Mouse (Mus musculus): ENCODE measurements at regions not wholly inside any gene's neighbourhood (a gene's known extent, or its start where the extent isn't known, plus 50 kb on each side); places are given as distances from the start of the nearest gene placed in this dataset.

- H3K4me1 ChIP-seq (ENCODE audit: control insufficient read depth, insufficient read depth, low read length) = peaks cover 8% of the 10 kb centered on the region; the same call in 1 of the 2 replicates
- H3K4me3 ChIP-seq (replicated peaks; ENCODE audit: extremely low read depth, low read depth, low read length) = no peak overlapping the region
- WGBS = 97% methylated on average over 7 of the region's 7 CpGs
- TF ChIP-seq POLR2A (IDR thresholded peaks at IDR 0.05; ENCODE audit: borderline replicate concordance, extremely low read depth, low read depth, low read length) = no peak
- no peak for TF ChIP-seq CTCF (IDR thresholded peaks at IDR 0.05; ENCODE audit: insufficient read depth, low read length)
- no peak for DNase-seq
These were observed 159.2 kb downstream of the Gm10260 start for GRCm38 (mm10) chr13:97601135-97601730.

GRCm38 (mm10) chr13:97600136-97600535 lies 160.3 kb downstream of the Gm10260 start:
- DNase-seq = no peak
- Histone ChIP-seq H3K4me3 (replicated peaks; ENCODE audit: extremely low read depth, low read depth, low read length) (no peak overlapping the region), H3K4me1 (ENCODE audit: control insufficient read depth, insufficient read depth, low read length) (peaks cover 8% of the 10 kb centered on the region; the same call in 1 of the 2 replicates)
- 86% methylated on average over 7 of the region's 7 CpGs for WGBS
- no peak for TF ChIP-seq POLR2A (IDR thresholded peaks at IDR 0.05; ENCODE audit: borderline replicate concordance, extremely low read depth, low read depth, low read length)
- no peak for TF ChIP-seq CTCF (IDR thresholded peaks at IDR 0.05; ENCODE audit: insufficient read depth, low read length)

- no peak for DNase-seq
- H3K4me3 ChIP-seq (replicated peaks; ENCODE audit: extremely low read depth, low read depth, low read length) = no peak overlapping the region
- TF ChIP-seq POLR2A (IDR thresholded peaks at IDR 0.05; ENCODE audit: borderline replicate concordance, extremely low read depth, low read depth, low read length) (no peak), CTCF (IDR thresholded peaks at IDR 0.05; ENCODE audit: insufficient read depth, low read length) (no peak)
- WGBS = 67% methylated on average over 15 of the region's 15 CpGs
- H3K4me1 ChIP-seq (ENCODE audit: control insufficient read depth, insufficient read depth, low read length) = peaks cover 8% of the 10 kb centered on the region; the same call in 1 of the 2 replicates
These were observed 161.7 kb downstream of the Gm10260 start for GRCm38 (mm10) chr13:97598507-97599431.

- H3K4me3 ChIP-seq (replicated peaks; ENCODE audit: extremely low read depth, low read depth, low read length) = no peak overlapping the region
- 63% methylated on average over 4 of the region's 4 CpGs for WGBS
- DNase-seq = no peak
- TF ChIP-seq CTCF (IDR thresholded peaks at IDR 0.05; ENCODE audit: insufficient read depth, low read length) (no peak), POLR2A (IDR thresholded peaks at IDR 0.05; ENCODE audit: borderline replicate concordance, extremely low read depth, low read depth, low read length) (no peak)
- peaks cover 8% of the 10 kb centered on the region; the same call in 1 of the 2 replicates for H3K4me1 ChIP-seq (ENCODE audit: control insufficient read depth, insufficient read depth, low read length)
These were observed 165.6 kb downstream of the Gm10260 start for GRCm38 (mm10) chr13:97594851-97595250.

GRCm38 (mm10) chr13:97589626-97590025 lies 170.8 kb downstream of the Gm10260 start:
- WGBS = 86% methylated on average over 8 of the region's 8 CpGs
- H3K4me3 ChIP-seq (replicated peaks; ENCODE audit: extremely low read depth, low read depth, low read length) = no peak overlapping the region
- DNase-seq = no peak
- no peak for TF ChIP-seq CTCF (IDR thresholded peaks at IDR 0.05; ENCODE audit: insufficient read depth, low read length)
- TF ChIP-seq POLR2A (IDR thresholded peaks at IDR 0.05; ENCODE audit: borderline replicate concordance, extremely low read depth, low read depth, low read length) = no peak
- H3K4me1 ChIP-seq (ENCODE audit: control insufficient read depth, insufficient read depth, low read length) = no peaks in the 10 kb centered on the region

- no peak for TF ChIP-seq POLR2A (IDR thresholded peaks at IDR 0.05; ENCODE audit: borderline replicate concordance, extremely low read depth, low read depth, low read length)
- Histone ChIP-seq H3K4me1 (ENCODE audit: control insufficient read depth, insufficient read depth, low read length) (no peaks in the 10 kb centered on the region), H3K4me3 (replicated peaks; ENCODE audit: extremely low read depth, low read depth, low read length) (no peak overlapping the region)
- no peak for DNase-seq
- 96% methylated on average over 1 of the region's 1 CpGs for WGBS
These were observed 172.3 kb downstream of the Gm10260 start for GRCm38 (mm10) chr13:97588085-97588484.

- H3K4me1 ChIP-seq (ENCODE audit: control insufficient read depth, insufficient read depth, low read length) = no peaks in the 10 kb centered on the region
- TF ChIP-seq CTCF (IDR thresholded peaks at IDR 0.05; ENCODE audit: insufficient read depth, low read length) (0 out of 2 replicates have a peak, but pooled peaks have one; percentile 24), POLR2A (IDR thresholded peaks at IDR 0.05; ENCODE audit: borderline replicate concordance, extremely low read depth, low read depth, low read length) (no peak)
- H3K4me3 ChIP-seq (replicated peaks; ENCODE audit: extremely low read depth, low read depth, low read length) = no peak overlapping the region
- DNase-seq = no peak
- WGBS = 63% methylated on average over 1 of the region's 1 CpGs
These were observed 173.3 kb downstream of the Gm10260 start for GRCm38 (mm10) chr13:97587088-97587487.

GRCm38 (mm10) chr13:97584045-97584444 lies 176.4 kb downstream of the Gm10260 start:
- peaks cover 6% of the 10 kb centered on the region; the same call in 1 of the 2 replicates for H3K4me1 ChIP-seq (ENCODE audit: control insufficient read depth, insufficient read depth, low read length)
- no peak for DNase-seq
- TF ChIP-seq CTCF (IDR thresholded peaks at IDR 0.05; ENCODE audit: insufficient read depth, low read length) = no peak
- no peak for TF ChIP-seq POLR2A (IDR thresholded peaks at IDR 0.05; ENCODE audit: borderline replicate concordance, extremely low read depth, low read depth, low read length)
- 43% methylated on average over 4 of the region's 4 CpGs for WGBS
- no peak overlapping the region for H3K4me3 ChIP-seq (replicated peaks; ENCODE audit: extremely low read depth, low read depth, low read length)

GRCm38 (mm10) chr13:97581380-97581779 lies 179.1 kb downstream of the Gm10260 start:
- WGBS = 78% methylated on average over 4 of the region's 4 CpGs
- DNase-seq = no peak
- H3K4me3 ChIP-seq (replicated peaks; ENCODE audit: extremely low read depth, low read depth, low read length) = no peak overlapping the region
- TF ChIP-seq POLR2A (IDR thresholded peaks at IDR 0.05; ENCODE audit: borderline replicate concordance, extremely low read depth, low read depth, low read length) (no peak), CTCF (IDR thresholded peaks at IDR 0.05; ENCODE audit: insufficient read depth, low read length) (no peak)
- H3K4me1 ChIP-seq (ENCODE audit: control insufficient read depth, insufficient read depth, low read length) = peaks cover 6% of the 10 kb centered on the region; the same call in 1 of the 2 replicates

Data from lung, adult 2 months (tissue).